In the genomic region with DNA sequence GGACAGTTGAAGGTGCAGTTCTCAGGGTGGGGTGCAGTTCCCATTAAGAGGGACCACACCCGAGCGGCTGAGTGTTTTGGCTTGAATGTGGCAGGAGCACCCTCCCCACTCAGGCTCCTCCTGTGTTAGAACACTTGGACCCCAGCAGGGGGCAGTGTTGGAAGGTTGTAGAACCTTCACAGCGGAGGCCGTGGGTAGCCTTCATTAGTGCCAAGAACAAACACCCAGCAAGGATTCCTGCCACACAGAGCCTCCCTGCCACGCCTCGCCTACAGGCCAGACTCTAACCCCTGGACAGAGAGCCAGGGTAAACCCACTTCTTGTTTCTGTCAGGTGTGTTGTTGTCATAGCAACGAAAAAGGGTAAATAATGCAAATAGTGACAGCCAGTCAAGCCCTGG, we compare ENCODE assay signal across 8 mouse cellular contexts.
DNase-seq lines count a peak whose midpoint lies in the region; ATAC-seq and TF ChIP-seq lines count a peak whose summit lies in the region.

No protein-coding gene starts in this region.

- ATAC-seq in hindbrain, postnatal 0 days: no peak
- ATAC-seq in megakaryocyte, adult 5-6 weeks (ENCODE audit: poor library complexity, severe bottlenecking): 0 out of 2 replicates have a peak, but pooled peaks have one; percentile 6

- H3K4me2 ChIP-seq in hindbrain, postnatal 0 days (ENCODE audit: low read depth, low read length): no peak overlapping the region

- no peaks in the 10 kb centered on the region for H3K36me3 ChIP-seq in heart, adult 2 months (ENCODE audit: control insufficient read depth, insufficient read depth, low read length)
- H3K36me3 ChIP-seq in hindbrain, postnatal 0 days (ENCODE audit: insufficient read depth, low read length): no peaks in the 10 kb centered on the region

- H3K27me3 ChIP-seq in heart, adult 2 months (ENCODE audit: control insufficient read depth, insufficient read depth, low read length): no peaks in the 10 kb centered on the region
- H3K27me3 ChIP-seq in hindbrain, postnatal 0 days (ENCODE audit: insufficient read depth, low read length): no peaks in the 10 kb centered on the region; the same call in 1 of the 2 replicates

- TF ChIP-seq CTCF in heart, adult 2 months (IDR thresholded peaks at IDR 0.05): peak; percentile 50
- peak; percentile 60 for TF ChIP-seq CTCF in hindbrain, postnatal 0 days (IDR thresholded peaks at IDR 0.05; ENCODE audit: low read depth)

- H3K9me3 ChIP-seq in hindbrain, postnatal 0 days (ENCODE audit: low read length): no peaks in the 10 kb centered on the region

- TF ChIP-seq EP300 in heart, adult 2 months (IDR thresholded peaks at IDR 0.05; ENCODE audit: insufficient read depth, low read depth, low read length): no peak

- no peaks in the 10 kb centered on the region for H3K4me1 ChIP-seq in heart, adult 2 months (ENCODE audit: control insufficient read depth, insufficient read depth, low read length)
- no peaks in the 10 kb centered on the region for H3K4me1 ChIP-seq in hindbrain, postnatal 0 days (ENCODE audit: insufficient read depth, low read length)

- H3K4me3 ChIP-seq in heart, adult 2 months: no peak overlapping the region
- no peak overlapping the region for H3K4me3 ChIP-seq in hindbrain, postnatal 0 days (ENCODE audit: low read length)

- no peak overlapping the region for H3K27ac ChIP-seq in heart, adult 2 months
- no peak overlapping the region for H3K27ac ChIP-seq in hindbrain, postnatal 0 days

- DNase-seq in heart, adult 2 months: no peak
- no peak for DNase-seq in heart, adult 11 months
- peak; percentile 39 for DNase-seq in urinary bladder, postnatal 25 days (ENCODE audit: low spot score)
- no peak for DNase-seq in urinary bladder, postnatal 10 days (ENCODE audit: low spot score)
- DNase-seq in hindbrain, postnatal 0 days (ENCODE audit: low spot score): peak; percentile 73
- no peak for DNase-seq in frontal cortex, postnatal 36 days (ENCODE audit: low spot score in 2 of 2)
- DNase-seq in cerebellum, postnatal 36 days: no peak

- 54% methylated on average over 7 of the region's 7 CpGs for WGBS in heart, adult 2 months
- 65% methylated on average over 7 of the region's 7 CpGs for WGBS in hindbrain, postnatal 0 days

- intact Hi-C loops in heart, adult 2 months (cut with DNase I): loop anchor here (5.0 to 10.0 kb wide), 2 partner anchors 350 to 737 kb away; no protein-coding TSS in a partner anchor

- H3K79me2 ChIP-seq in heart, adult 2 months (replicated peaks; ENCODE audit: control insufficient read depth, insufficient read depth, low read length): no peaks in the 10 kb centered on the region

- TF ChIP-seq POLR2A in heart, adult 2 months (IDR thresholded peaks at IDR 0.05; ENCODE audit: insufficient read depth, low read depth, low read length): no peak

- no peak overlapping the region for H3K9ac ChIP-seq in heart, adult 2 months (ENCODE audit: low read depth, low read length)
- H3K9ac ChIP-seq in hindbrain, postnatal 0 days (replicated peaks; ENCODE audit: low read length): no peak overlapping the region

Comparison
In these comparisons a context has a peak if more than half of its experiments do, and no peak if none do; other contexts are left out.
1. DNase-seq: peak in urinary bladder, postnatal 25 days (single experiment) and hindbrain, postnatal 0 days (single experiment); none in heart, adult 2 months (0 of 2), heart, adult 11 months (single experiment), urinary bladder, postnatal 10 days (single experiment), frontal cortex, postnatal 36 days (0 of 2) and cerebellum, postnatal 36 days (0 of 2).